Mouse (Mus musculus): Measurements from ENCODE around the gene Mup10. TPM values are rescaled to one million over a fixed set of nuclear protein-coding genes. Genes with fewer than 3 reads are reported as not detected.
"Not testable (repeated sequence)": the region's sequence is repeated elsewhere in the genome, so short reads cannot be mapped to it uniquely, and the experiment has no call there.

Mup10 gene
- not detected in 2 replicates for polyA plus RNA-seq (2014; fragmentation: Nextera tagmentation; extraction: Ambion mirVana)

DNA sequence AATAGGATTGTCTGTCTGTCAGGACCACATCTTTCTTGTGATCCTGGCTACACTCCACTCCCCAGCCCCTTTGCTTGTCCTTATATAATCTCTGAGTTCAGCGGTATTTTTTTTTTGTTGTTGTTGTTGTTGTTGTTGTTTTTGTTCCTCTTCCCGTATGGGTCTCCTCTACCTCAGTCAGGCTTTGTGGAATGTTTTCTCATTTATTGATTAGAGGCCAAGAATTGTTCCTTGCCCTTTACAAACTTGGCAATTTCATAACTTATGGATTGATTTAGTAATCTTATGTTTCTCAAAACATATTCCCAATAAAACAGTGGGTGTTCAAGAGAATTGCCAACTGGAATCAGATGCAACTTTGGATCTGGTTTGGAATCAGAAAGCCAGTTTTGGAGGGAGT lies at the start of gene Mup10:
Mup10 (minus strand) TSS at position 101 of the 400 bp plus-strand sequence.
- H3K27me3 ChIP-seq (replicated peaks; ENCODE audit: control insufficient read depth, insufficient read depth, low read length); H3K27ac ChIP-seq (ENCODE audit: low read depth, low read length); H3K9me3 ChIP-seq (ENCODE audit: control insufficient read depth, low read length); H3K36me3 ChIP-seq (ENCODE audit: control insufficient read depth, insufficient read depth, low read length); H3K4me1 ChIP-seq (replicated peaks; ENCODE audit: control insufficient read depth, insufficient read depth, low read length); DNase-seq (ENCODE audit: low spot score); H3K9ac ChIP-seq (ENCODE audit: low read depth, low read length); H3K4me3 ChIP-seq (ENCODE audit: low read depth, low read length); ATAC-seq (replicated peaks; ENCODE audit: low FRiP score); H3K4me2 ChIP-seq: not testable (repeated sequence)
- WGBS = 70% methylated on average over 2 of the region's 2 CpGs

Other genes with a start within 250 kb of the Mup10 start
- gene Mup9, start 160.2 kb downstream of the Mup10 start, polyA plus RNA-seq (2014; fragmentation: Nextera tagmentation; extraction: Ambion mirVana) = not detected in 2 replicates
- not detected in 2 replicates for gene Mup1, start 80.2 kb downstream of the Mup10 start, polyA plus RNA-seq (2014; fragmentation: Nextera tagmentation; extraction: Ambion mirVana)
- not detected in 2 replicates for gene Mup11, start 80.2 kb upstream of the Mup10 start, polyA plus RNA-seq (2014; fragmentation: Nextera tagmentation; extraction: Ambion mirVana)
- gene Mup12, start 159.1 kb upstream of the Mup10 start, polyA plus RNA-seq (2014; fragmentation: Nextera tagmentation; extraction: Ambion mirVana) = not detected in 2 replicates
- not detected in 2 replicates for gene Mup22, start 239.3 kb upstream of the Mup10 start, polyA plus RNA-seq (2014; fragmentation: Nextera tagmentation; extraction: Ambion mirVana)

Measured in liver, embryonic 11.5 days (tissue).